Mouse (Mus musculus) limb, embryonic 14.5 days (tissue): ENCODE measurements at regions not wholly inside any gene's neighbourhood (a gene's known extent, or its start where the extent isn't known, plus 50 kb on each side); places are given as distances from the start of the nearest gene placed in this dataset.

Experiments used
- ATAC-seq: fragments of 200-750 bp; cut with Nextera tagmentation; 2 replicates; pipeline ENCODE4 v1.8.0; 2017; ENCODE audit warnings: low read depth, moderate number of reproducible peaks, moderate TSS enrichment; ENCODE audit not compliant: low FRiP score
- DNase-seq: peaks from one replicate; pipeline ENCODE4 v3.0.0-alpha.2; 2015; ENCODE audit warnings: low spot score
- H3K27ac ChIP-seq: fragments of 300-500 bp; sonication (generic); replicated peaks from 2 replicates; pipeline ENCODE4 v1.5.1; 2014; ENCODE audit warnings: low read depth, mild to moderate bottlenecking, low read length, moderate library complexity, mixed read lengths
- H3K27me3 ChIP-seq: fragments of 300-500 bp; sonication (generic); 2 replicates; pipeline ENCODE4 v1.6.1; 2014; ENCODE audit warnings: low read length, mixed read lengths; ENCODE audit not compliant: control insufficient read depth, insufficient read depth
- H3K36me3 ChIP-seq: fragments of 300-500 bp; sonication (generic); 2 replicates; pipeline ENCODE4 v1.6.1; 2014; ENCODE audit warnings: mild to moderate bottlenecking, low read length, moderate library complexity, mixed read lengths; ENCODE audit not compliant: control insufficient read depth, insufficient read depth
- H3K4me1 ChIP-seq: fragments of 300-500 bp; sonication (generic); 2 replicates; pipeline ENCODE4 v1.6.1; 2014; ENCODE audit warnings: antibody characterized with exemption, low read length, mixed read lengths; ENCODE audit not compliant: control insufficient read depth, insufficient read depth
- H3K4me2 ChIP-seq: fragments of 300-500 bp; sonication (generic); replicated peaks from 2 replicates; pipeline ENCODE4 v1.6.1; 2014; ENCODE audit warnings: low read depth, mild to moderate bottlenecking, low read length, moderate library complexity; ENCODE audit not compliant: severe bottlenecking
- H3K4me3 ChIP-seq: fragments of 300-500 bp; sonication (generic); replicated peaks from 2 replicates; pipeline ENCODE4 v1.5.1; 2014; ENCODE audit warnings: low read length
- H3K9ac ChIP-seq: fragments of 300-500 bp; sonication (generic); 2 replicates; pipeline ENCODE4 v1.6.1; 2014; ENCODE audit warnings: mild to moderate bottlenecking, low read depth, low read length, moderate library complexity; ENCODE audit not compliant: severe bottlenecking
- H3K9me3 ChIP-seq: fragments of 300-500 bp; sonication (generic); 2 replicates; pipeline ENCODE4 v1.6.1; 2016; ENCODE audit warnings: low read length; ENCODE audit not compliant: control insufficient read depth
- POLR2A ChIP-seq: fragments of 200-500 bp; IDR thresholded peaks from 2 replicates; pipeline ENCODE4 v1.8.0; 2012; ENCODE audit warnings: inconsistent platforms, mild to moderate bottlenecking, moderate library complexity, borderline replicate concordance; ENCODE audit not compliant: insufficient read depth, insufficient read length; ENCODE audit errors: extremely low read depth
- WGBS: fragments of 180-500 bp; shearing (Covaris S2); extraction: QIAGEN DNeasy Blood & Tissue Kit; methylation state at CpG from one replicate; pipeline ENCODE4 v1.1.7; 2014; 5-methylcytosine and 5-hydroxymethylcytosine counted together

GRCm38 (mm10) chr11:91096000-91096652, 408.0 kb upstream of the Tom1l1 start:
- no peak overlapping the region for H3K9ac ChIP-seq
- no peak for TF ChIP-seq POLR2A
- H3K36me3 ChIP-seq, result no peaks in the 10 kb centered on the region
- H3K27me3 ChIP-seq, result no peaks in the 10 kb centered on the region
- 22% methylated on average over 12 of the region's 12 CpGs for WGBS
- ATAC-seq, result no peak
- H3K4me1 ChIP-seq, result 0 out of 2 replicates have a peak, but pooled peaks cover 3% of the 10 kb centered on the region
- H3K9me3 ChIP-seq, result no peaks in the 10 kb centered on the region
- H3K27ac ChIP-seq, result no peak overlapping the region
- no peak for DNase-seq
- H3K4me2 ChIP-seq, result no peak overlapping the region
- no peak overlapping the region for H3K4me3 ChIP-seq

- H3K4me2 ChIP-seq, result no peak overlapping the region
- ATAC-seq, result no peak
- H3K36me3 ChIP-seq, result no peaks in the 10 kb centered on the region
These were observed 377.2 kb upstream of the Tom1l1 start for GRCm38 (mm10) chr11:91065365-91065764.

DNA sequence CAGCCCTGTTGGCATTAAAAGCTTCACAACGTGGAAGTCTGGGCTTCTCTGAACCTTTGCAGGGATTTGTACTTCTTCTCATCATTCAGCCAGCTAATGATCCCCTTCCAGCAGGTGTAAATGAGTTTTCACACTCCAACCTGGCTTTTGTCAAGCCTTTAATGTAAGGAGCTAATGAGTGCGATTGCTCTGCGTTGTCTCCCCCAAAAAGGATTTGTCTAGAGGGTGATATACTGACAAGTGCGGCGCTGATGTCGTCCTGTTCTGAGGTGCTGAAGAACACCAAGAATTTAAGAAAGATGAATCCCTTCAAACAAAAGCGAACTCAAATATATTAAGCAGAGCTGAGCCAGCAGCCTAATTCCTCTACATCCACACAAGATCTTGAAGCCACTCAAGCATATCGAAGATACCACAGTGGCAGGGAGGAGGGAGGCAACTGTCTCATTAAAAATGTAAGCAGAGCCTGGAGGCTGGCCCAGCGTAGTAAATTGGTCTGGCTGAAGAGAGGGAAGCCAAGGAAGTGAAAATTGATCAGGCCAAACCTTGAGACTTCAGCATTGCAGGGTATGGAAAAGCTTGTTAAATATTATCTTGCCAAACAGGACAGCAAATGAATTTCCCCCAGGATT, 368.9 kb upstream of the Tom1l1 start:
- no peak for TF ChIP-seq POLR2A
- no peak overlapping the region for H3K4me2 ChIP-seq
- H3K9me3 ChIP-seq, result no peaks in the 10 kb centered on the region
- no peaks in the 10 kb centered on the region for H3K36me3 ChIP-seq
- H3K27me3 ChIP-seq, result no peaks in the 10 kb centered on the region
- DNase-seq, result no peak
- 57% methylated on average over 9 of the region's 9 CpGs for WGBS
- H3K4me3 ChIP-seq, result no peak overlapping the region
- no peak overlapping the region for H3K9ac ChIP-seq
- no peak for ATAC-seq
- no peak overlapping the region for H3K27ac ChIP-seq
- H3K4me1 ChIP-seq, result no peaks in the 10 kb centered on the region

More at GRCm38 (mm10) chr11:91065365-91065764, 377.2 kb upstream of the Tom1l1 start:
- Histone ChIP-seq H3K9me3 (no peaks in the 10 kb centered on the region), H3K9ac (no peak overlapping the region), H3K27me3 (no peaks in the 10 kb centered on the region), H3K4me3 (no peak overlapping the region), H3K4me1 (no peaks in the 10 kb centered on the region), H3K27ac (no peak overlapping the region)
- TF ChIP-seq POLR2A, result no peak
- no peak for DNase-seq
- WGBS, result 85% methylated on average over 6 of the region's 6 CpGs

DNA sequence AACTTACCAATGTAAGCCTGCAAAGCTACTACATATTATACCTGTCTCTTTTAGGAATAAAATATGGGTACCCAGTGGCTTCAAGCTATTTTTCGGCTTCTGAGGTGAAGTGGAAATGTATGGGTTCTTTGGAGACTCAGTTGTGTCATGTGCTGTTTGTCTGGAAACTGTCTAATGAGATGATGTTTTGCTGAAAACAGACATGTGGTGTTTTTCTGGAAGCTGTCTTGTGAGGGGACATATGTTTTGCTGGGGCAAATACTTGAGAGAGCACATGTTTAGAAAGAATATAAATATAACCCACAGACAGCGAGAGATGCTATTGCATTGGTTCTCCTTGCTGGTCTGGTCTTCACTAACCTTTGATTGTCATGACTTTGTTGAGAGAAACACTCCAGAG, 365.2 kb upstream of the Tom1l1 start:
- WGBS, result 82% methylated on average over 2 of the region's 2 CpGs
- H3K9ac ChIP-seq, result no peak overlapping the region

GRCm38 (mm10) chr11:91051646-91052045, 363.5 kb upstream of the Tom1l1 start:
- Histone ChIP-seq H3K4me3 (no peak overlapping the region), H3K27ac (no peak overlapping the region), H3K4me1 (no peaks in the 10 kb centered on the region), H3K4me2 (no peak overlapping the region), H3K9me3 (no peaks in the 10 kb centered on the region), H3K9ac (no peak overlapping the region), H3K36me3 (no peaks in the 10 kb centered on the region), H3K27me3 (no peaks in the 10 kb centered on the region)
- WGBS, result 23% methylated on average over 3 of the region's 3 CpGs
- no peak for TF ChIP-seq POLR2A
- no peak for ATAC-seq
- no peak for DNase-seq

More for the DNA sequence above, 365.2 kb upstream of the Tom1l1 start:
- Histone ChIP-seq H3K27ac (no peak overlapping the region), H3K9me3 (no peaks in the 10 kb centered on the region), H3K4me1 (no peaks in the 10 kb centered on the region), H3K4me2 (no peak overlapping the region), H3K36me3 (no peaks in the 10 kb centered on the region), H3K4me3 (no peak overlapping the region), H3K27me3 (no peaks in the 10 kb centered on the region)
- no peak for ATAC-seq
- no peak for TF ChIP-seq POLR2A
- DNase-seq, result no peak
